Mouse (Mus musculus): ENCODE measurements around the gene Ptprr.

DNA sequence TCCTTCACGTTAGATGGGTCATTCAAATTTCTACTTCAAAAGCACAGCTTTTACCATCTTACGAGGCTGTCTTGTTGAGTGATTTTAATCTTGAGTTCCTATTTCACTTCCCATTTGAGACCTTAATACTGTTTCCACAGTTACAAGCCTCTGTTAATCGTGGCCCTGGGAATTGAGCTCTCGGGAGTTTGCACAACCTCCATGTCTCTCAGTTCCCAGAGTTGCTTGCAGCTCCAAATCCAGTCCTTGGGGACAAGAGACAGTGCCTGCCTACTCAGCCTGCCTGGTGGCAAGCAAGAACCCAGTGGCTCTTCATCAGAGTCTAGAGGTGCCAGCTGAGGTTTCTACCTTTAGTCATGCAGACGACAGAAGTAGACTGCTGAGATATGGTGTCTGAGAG, 136.7 kb downstream of the Ptprr start:
- TF ChIP-seq POLR2A (IDR thresholded peaks at IDR 0.05; ENCODE audit: extremely low read depth, insufficient read depth, low read length), result no peak
- no peak for TF ChIP-seq CTCF (IDR thresholded peaks at IDR 0.05; ENCODE audit: low read depth, low read length)
